Mouse (Mus musculus): ENCODE measurements around the gene Bbs7.

DNA sequence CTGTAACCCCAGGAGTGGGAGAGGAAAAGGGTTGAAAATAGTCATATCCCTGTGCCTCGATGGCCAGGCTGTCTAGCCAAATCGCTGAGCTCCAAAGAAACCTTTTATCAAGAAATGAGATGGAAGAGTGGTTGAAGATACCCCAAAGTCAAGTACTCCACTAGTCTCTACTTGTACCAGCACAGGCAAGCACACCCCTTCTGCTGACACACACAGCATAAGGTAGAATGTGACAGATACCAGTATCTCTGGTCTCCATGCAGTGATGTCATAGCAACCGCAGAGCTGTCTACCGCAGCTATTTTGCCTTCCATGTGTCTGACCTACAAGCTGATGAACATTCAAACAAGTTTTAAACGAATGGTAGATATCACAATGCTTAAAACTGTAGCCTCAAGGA is 43.4 kb downstream of the Bbs7 start:
- TF ChIP-seq POLR2A (IDR thresholded peaks at IDR 0.05; ENCODE audit: extremely low read depth, insufficient read depth, low read length): no peak
- TF ChIP-seq CTCF (IDR thresholded peaks at IDR 0.05; ENCODE audit: low read depth, low read length): no peak
